Mouse (Mus musculus) hindbrain, postnatal 0 days (tissue): ENCODE data around the gene Dcaf12. TPM values are rescaled to one million over a fixed set of nuclear protein-coding genes. Genes with fewer than 3 reads are reported as not detected.

Source experiments
- ATAC-seq: fragments of 200-750 bp; cut with Nextera tagmentation; 2 replicates; pipeline ENCODE4 v1.8.0; 2017; ENCODE audit warnings: mild to moderate bottlenecking, moderate TSS enrichment, moderate library complexity
- DNase-seq: peaks from one replicate; pipeline ENCODE4 v3.0.0-alpha.2; 2015; ENCODE audit warnings: low spot score
- H3K27ac ChIP-seq: fragments of 300-500 bp; sonication (generic); 2 replicates; pipeline ENCODE4 v1.5.1; 2014; ENCODE audit warnings: mild to moderate bottlenecking
- H3K27me3 ChIP-seq: fragments of 300-500 bp; sonication (generic); 2 replicates; pipeline ENCODE4 v1.6.1; 2014; ENCODE audit warnings: low read length, mixed read lengths; ENCODE audit not compliant: insufficient read depth
- H3K36me3 ChIP-seq: fragments of 300-500 bp; sonication (generic); 2 replicates; pipeline ENCODE4 v1.6.1; 2014; ENCODE audit warnings: low read length, mixed read lengths; ENCODE audit not compliant: insufficient read depth
- H3K4me1 ChIP-seq: fragments of 300-500 bp; sonication (generic); 2 replicates; pipeline ENCODE4 v1.6.1; 2014; ENCODE audit warnings: antibody characterized with exemption, low read length, mixed read lengths; ENCODE audit not compliant: insufficient read depth
- H3K4me2 ChIP-seq: fragments of 300-500 bp; sonication (generic); 2 replicates; pipeline ENCODE4 v1.6.1; 2014; ENCODE audit warnings: low read depth, mild to moderate bottlenecking, low read length, moderate library complexity, mixed read lengths
- H3K4me3 ChIP-seq: fragments of 300-500 bp; sonication (generic); 2 replicates; pipeline ENCODE4 v1.5.1; 2014; ENCODE audit warnings: low read length
- H3K9ac ChIP-seq: fragments of 300-500 bp; sonication (generic); replicated peaks from 2 replicates; pipeline ENCODE4 v1.6.1; 2014; ENCODE audit warnings: mild to moderate bottlenecking, low read length, moderate library complexity, mixed read lengths
- H3K9me3 ChIP-seq: fragments of 300-500 bp; sonication (generic); 2 replicates; pipeline ENCODE4 v1.6.1; 2016; ENCODE audit warnings: low read length, mixed read lengths
- CTCF ChIP-seq: IDR thresholded peaks from 2 replicates; pipeline ENCODE4 v1.5.1; 2016; ENCODE audit warnings: antibody characterized with exemption, control low read depth, low read depth
- WGBS: fragments of 180-500 bp; shearing (Covaris S2); extraction: QIAGEN DNeasy Blood & Tissue Kit; methylation state at CpG from one replicate; pipeline ENCODE4 v1.1.7; 2014; 5-methylcytosine and 5-hydroxymethylcytosine counted together
- polyA plus RNA-seq: library from polyadenylated mRNA; unstranded; fragments of >200 nt; fragmentation: Nextera tagmentation; extraction: Ambion mirVana; gene quantifications from 2 replicates; pipeline ENCODE4 v1.2.1, GENCODE M21; 2015
- total RNA-seq: library from RNA; depleted of rRNA; stranded (reverse); fragments of >200 nt; gene quantifications from 2 replicates; pipeline ENCODE4 v1.2.3, GENCODE M21; 2014

Gene Dcaf12
- total and polyA plus RNA-seq, 2 experiments from 2014 or later = 53.0 to 64.0 TPM

GRCm38 (mm10) chr4:41331085-41331484 is 16.4 kb upstream of the Dcaf12 start:
- no peak overlapping the region for H3K4me3 ChIP-seq
- H3K4me1 ChIP-seq = no peaks in the 10 kb centered on the region
- 83% methylated on average over 3 of the region's 3 CpGs for WGBS
- no peak overlapping the region for H3K27ac ChIP-seq
- no peaks in the 10 kb centered on the region for H3K36me3 ChIP-seq
- no peak for DNase-seq
- no peak overlapping the region for H3K9ac ChIP-seq
- H3K4me2 ChIP-seq = no peak overlapping the region
- no peaks in the 10 kb centered on the region for H3K9me3 ChIP-seq
- TF ChIP-seq CTCF = no peak
- no peak for ATAC-seq
- H3K27me3 ChIP-seq = no peaks in the 10 kb centered on the region

DNA sequence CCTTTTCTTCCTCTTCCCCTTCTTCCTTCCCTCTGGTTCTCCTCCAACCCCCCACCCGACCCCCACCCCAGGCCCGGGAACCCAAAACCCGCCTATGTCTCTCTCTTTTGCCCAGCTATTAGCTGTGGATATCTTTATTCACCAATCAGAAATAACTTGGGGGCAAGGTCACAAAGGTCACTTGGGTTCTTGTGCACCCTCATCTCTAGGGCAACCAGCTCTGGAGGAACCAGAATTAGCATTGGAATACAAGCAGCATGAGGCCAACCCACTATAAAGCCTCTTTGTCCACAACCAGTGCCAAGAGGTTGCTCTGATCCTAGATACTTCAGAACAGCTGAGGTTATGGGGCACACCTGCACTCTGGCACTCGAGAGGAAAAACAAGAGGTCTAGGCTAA is 14.8 kb upstream of the Dcaf12 start:
- DNase-seq = no peak
- 19% methylated on average over 4 of the region's 4 CpGs for WGBS
- H3K36me3 ChIP-seq = no peaks in the 10 kb centered on the region
- H3K27ac ChIP-seq = no peak overlapping the region
- H3K9me3 ChIP-seq = no peaks in the 10 kb centered on the region
- H3K4me1 ChIP-seq = no peaks in the 10 kb centered on the region
- no peak for ATAC-seq
- H3K4me2 ChIP-seq = no peak overlapping the region
- H3K4me3 ChIP-seq = no peak overlapping the region
- no peak for TF ChIP-seq CTCF
- H3K27me3 ChIP-seq = no peaks in the 10 kb centered on the region
- H3K9ac ChIP-seq = no peak overlapping the region

DNA sequence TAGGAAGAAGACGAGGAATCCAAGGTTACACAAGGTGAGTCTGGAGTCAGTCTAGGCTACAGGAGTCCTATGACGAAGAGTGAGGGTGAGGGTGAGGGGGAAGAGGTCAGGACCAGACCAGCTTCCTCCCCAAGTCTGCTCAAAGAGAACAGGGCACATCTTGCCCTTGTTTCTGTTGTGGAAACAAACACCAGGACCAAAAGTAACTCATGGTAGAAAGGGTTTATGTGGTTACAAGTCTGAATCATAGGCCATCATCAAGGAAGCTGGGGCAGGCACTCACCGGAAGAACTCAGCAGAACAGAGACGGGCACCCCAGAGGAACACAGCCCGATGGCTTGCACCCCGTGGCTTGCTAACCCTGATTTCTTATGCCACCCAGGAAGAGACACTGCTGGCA is 12.2 kb upstream of the Dcaf12 start:
- Histone ChIP-seq H3K27ac (no peak overlapping the region), H3K9me3 (no peaks in the 10 kb centered on the region), H3K9ac (no peak overlapping the region), H3K36me3 (no peaks in the 10 kb centered on the region), H3K4me2 (no peak overlapping the region), H3K4me1 (no peaks in the 10 kb centered on the region), H3K4me3 (no peak overlapping the region), H3K27me3 (no peaks in the 10 kb centered on the region)
- ATAC-seq (no peak), DNase-seq (no peak)
- no peak for TF ChIP-seq CTCF
- WGBS = 94% methylated on average over 6 of the region's 6 CpGs

DNA sequence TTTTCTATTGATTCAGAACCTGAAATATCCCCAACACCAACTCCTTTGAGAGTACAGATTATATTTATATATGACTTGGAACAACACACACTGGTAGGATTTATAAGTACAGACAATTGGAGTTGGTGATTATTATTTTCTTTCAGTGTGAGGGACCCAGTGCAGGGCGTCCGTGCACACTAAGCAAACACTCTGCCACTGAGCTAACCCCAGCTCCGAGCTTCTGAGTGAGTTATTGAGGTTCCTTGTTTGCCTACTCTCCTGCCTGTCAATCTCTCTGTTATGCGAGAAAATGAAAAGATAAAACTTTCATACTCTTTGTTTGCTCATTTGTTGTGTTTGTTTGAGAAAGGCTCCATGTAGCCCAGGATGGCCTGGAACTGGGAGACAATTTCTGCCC is 6.3 kb upstream of the Dcaf12 start:
- Histone ChIP-seq H3K27ac (no peak overlapping the region), H3K9ac (no peak overlapping the region), H3K9me3 (no peaks in the 10 kb centered on the region), H3K27me3 (no peaks in the 10 kb centered on the region), H3K4me3 (no peak overlapping the region), H3K36me3 (no peaks in the 10 kb centered on the region), H3K4me2 (no peak overlapping the region), H3K4me1 (no peaks in the 10 kb centered on the region)
- WGBS = 79% methylated on average over 4 of the region's 4 CpGs
- ATAC-seq (no peak), DNase-seq (no peak)
- TF ChIP-seq CTCF = no peak

DNA sequence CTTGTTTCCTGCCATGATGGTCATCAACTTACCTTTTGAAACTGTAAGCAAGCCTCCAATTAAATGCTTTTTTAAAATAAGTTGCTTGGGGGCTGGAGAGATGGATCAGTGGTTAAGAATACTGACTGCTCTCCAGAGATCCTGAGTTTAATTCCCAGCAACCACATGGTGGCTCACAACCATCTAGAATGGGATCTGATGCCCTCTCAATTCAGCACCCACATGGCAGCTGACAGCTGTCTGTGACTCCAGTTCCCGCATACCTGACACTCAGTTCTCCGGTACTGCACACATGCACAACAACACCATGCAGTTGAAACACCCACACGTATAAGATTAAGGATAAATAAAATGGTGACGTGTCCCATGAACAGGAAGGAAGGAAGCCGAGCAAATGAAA is 3.6 kb upstream of the Dcaf12 start:
- DNase-seq (no peak), ATAC-seq (no peak)
- 87% methylated on average over 5 of the region's 5 CpGs for WGBS
- Histone ChIP-seq H3K27me3 (no peaks in the 10 kb centered on the region), H3K4me1 (peaks cover 5% of the 10 kb centered on the region), H3K4me2 (no peak overlapping the region), H3K36me3 (no peaks in the 10 kb centered on the region), H3K4me3 (no peak overlapping the region), H3K9ac (no peak overlapping the region), H3K9me3 (no peaks in the 10 kb centered on the region), H3K27ac (no peak overlapping the region)
- no peak for TF ChIP-seq CTCF

GRCm38 (mm10) chr4:41315173-41315572 is 484 bp upstream of the Dcaf12 start:
- H3K4me2 ChIP-seq = peak overlapping the region; percentile 89
- peak overlapping the region; percentile 89 for H3K9ac ChIP-seq
- H3K27me3 ChIP-seq = no peaks in the 10 kb centered on the region
- no peaks in the 10 kb centered on the region for H3K9me3 ChIP-seq
- no peaks in the 10 kb centered on the region; the same call in 1 of the 2 replicates for H3K36me3 ChIP-seq
- TF ChIP-seq CTCF = no peak
- ATAC-seq (no peak), DNase-seq (no peak)
- WGBS = 55% methylated on average over 8 of the region's 8 CpGs
- H3K4me3 ChIP-seq = peak overlapping the region; percentile 79
- peak overlapping the region; percentile 94 for H3K27ac ChIP-seq
- H3K4me1 ChIP-seq = peaks cover 10% of the 10 kb centered on the region

DNA sequence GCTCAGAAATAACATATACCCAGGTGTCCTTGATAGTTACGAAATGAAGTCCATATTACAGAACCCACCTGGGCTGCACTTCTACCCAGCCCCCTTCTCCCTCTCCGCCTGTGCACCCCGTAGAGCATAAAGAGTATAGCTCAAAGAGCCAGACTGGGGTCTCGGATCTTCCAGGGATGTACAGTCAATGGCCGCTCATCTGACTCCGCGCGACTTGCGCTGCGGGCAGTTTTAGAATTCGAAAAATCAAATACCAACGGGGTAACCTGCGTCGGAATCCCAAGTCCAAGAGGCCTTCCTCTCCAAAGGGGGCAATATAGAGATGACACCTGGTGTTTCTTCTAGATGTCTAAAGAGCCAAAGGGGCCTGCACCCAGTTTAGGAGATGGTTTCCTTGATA is 967 bp downstream of the Dcaf12 start:
- Histone ChIP-seq H3K9ac (peak overlapping the region; percentile 89), H3K36me3 (no peaks in the 10 kb centered on the region; the same call in 1 of the 2 replicates), H3K4me1 (peaks cover 10% of the 10 kb centered on the region), H3K9me3 (no peaks in the 10 kb centered on the region), H3K27me3 (no peaks in the 10 kb centered on the region), H3K4me3 (peak overlapping the region; percentile 79), H3K27ac (peak overlapping the region; percentile 94), H3K4me2 (peak overlapping the region; percentile 89)
- DNase-seq = no peak
- 20% methylated on average over 14 of the region's 14 CpGs for WGBS
- no peak for ATAC-seq
- TF ChIP-seq CTCF = no peak
